29 mouse cellular contexts compared by ENCODE assay signal in the genomic region with DNA sequence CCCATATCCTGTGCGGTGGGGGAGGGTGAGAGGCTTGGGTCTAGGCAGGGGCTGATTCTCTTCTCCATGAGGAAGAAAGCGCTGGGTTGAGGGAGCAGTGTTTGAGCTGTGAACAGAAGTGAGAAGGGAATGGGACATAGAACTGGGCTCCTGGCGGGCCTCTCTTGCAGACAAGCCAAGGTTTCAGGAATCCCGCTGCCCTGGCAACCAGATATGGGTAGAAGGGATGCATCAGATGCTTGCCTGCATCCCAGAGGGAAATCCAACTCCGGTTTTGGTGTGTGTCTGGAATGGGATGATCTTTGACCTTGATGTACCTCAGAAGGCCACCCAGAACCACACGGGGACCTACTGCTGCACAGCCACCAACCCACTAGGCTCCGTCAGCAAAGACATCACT. TPM values are rescaled to one million over a fixed set of nuclear protein-coding genes. Genes with fewer than 3 reads are reported as not detected.
DNase-seq lines count a peak whose midpoint lies in the region; ATAC-seq lines count a peak whose summit lies in the region.
"Had no signal": no experiment of that assay in that cellular context is flagged by ENCODE, and none has a peak within 500 bp of the region (broad histone marks: within the 10 kb centered on the region; RNA-seq: fewer than 3 reads in every experiment).

No protein-coding gene starts in this region.

- H3K4me2 ChIP-seq in embryonic facial prominence, embryonic 15.5 days (replicated peaks): no peak overlapping the region
- H3K4me2 ChIP-seq: embryonic facial prominence, embryonic 12.5 days; forebrain, embryonic 15.5 days; heart, embryonic 15.5 days; hindbrain, embryonic 14.5 days; intestine, embryonic 15.5 days had no signal

- H3K4me3 ChIP-seq in embryonic facial prominence, embryonic 15.5 days (replicated peaks): no peak overlapping the region
- H3K4me3 ChIP-seq: embryonic facial prominence, embryonic 12.5 days; erythroblast, embryonic 14.5 days; forebrain, embryonic 15.5 days; heart, embryonic 15.5 days; intestine, embryonic 15.5 days had no signal

- H3K27me3 ChIP-seq in embryonic facial prominence, embryonic 15.5 days: no peaks in the 10 kb centered on the region
- H3K27me3 ChIP-seq: embryonic facial prominence, embryonic 12.5 days; forebrain, embryonic 15.5 days; heart, embryonic 15.5 days; intestine, embryonic 15.5 days had no signal

- H3K36me3 ChIP-seq in embryonic facial prominence, embryonic 15.5 days: no peaks in the 10 kb centered on the region
- H3K36me3 ChIP-seq: embryonic facial prominence, embryonic 12.5 days; forebrain, embryonic 15.5 days; G1E; heart, embryonic 15.5 days; intestine, embryonic 15.5 days had no signal

- peaks cover 20% of the 10 kb centered on the region for H3K4me1 ChIP-seq in embryonic facial prominence, embryonic 15.5 days
- H3K4me1 ChIP-seq: intestine, embryonic 15.5 days had no signal

- H3K9me3 ChIP-seq in embryonic facial prominence, embryonic 15.5 days (replicated peaks): no peaks in the 10 kb centered on the region
- H3K9me3 ChIP-seq: embryonic facial prominence, embryonic 12.5 days; forebrain, embryonic 15.5 days; G1E; heart, embryonic 15.5 days; intestine, embryonic 15.5 days had no signal

- peak overlapping the region; percentile 89 for H3K27ac ChIP-seq in embryonic facial prominence, embryonic 15.5 days (replicated peaks)
- H3K27ac ChIP-seq: embryonic facial prominence, embryonic 12.5 days; forebrain, embryonic 15.5 days; heart, embryonic 15.5 days; hindbrain, embryonic 14.5 days; intestine, embryonic 15.5 days had no signal

- peak; percentile 43 for DNase-seq in cerebellum, adult 11 months
- DNase-seq in gastrocnemius, postnatal 14 days: peak; percentile 4
- DNase-seq in gastrocnemius, postnatal 36 days: no peak
- DNase-seq in cerebellum, postnatal 10 days: peak; percentile 39 to 49
- DNase-seq in thymus, adult 18-20 months: no peak
- DNase-seq in right cerebral cortex, postnatal 25 days: no peak
- DNase-seq: adrenal gland, adult 8-10 months; adrenal gland, postnatal 36 days; B cell, adult 2 months; embryo, embryonic 11 days; heart, postnatal 14 days; kidney, adult 18-20 months had no signal

- intact Hi-C loops in gastrocnemius, postnatal 14 days (cut with DNase I; ENCODE audit: low total_unique reads): no loop called here
- intact Hi-C loops in gastrocnemius, postnatal 36 days (cut with DNase I): loop anchor here (10.0 kb wide), 1 partner anchor 199 kb away; the partner anchor contains the start of gene Ern1

- no peak overlapping the region for H3K9ac ChIP-seq in embryonic facial prominence, embryonic 15.5 days
- H3K9ac ChIP-seq: embryonic facial prominence, embryonic 12.5 days; forebrain, embryonic 15.5 days; heart, embryonic 15.5 days; hindbrain, embryonic 14.5 days; intestine, embryonic 15.5 days had no signal

- no peak for ATAC-seq in cerebellum, adult (ENCODE audit: insufficient number of reproducible peaks, low FRiP score, low TSS enrichment)
- ATAC-seq in embryonic facial prominence, embryonic 15.5 days (ENCODE audit: insufficient number of reproducible peaks, low FRiP score, low TSS enrichment, low read depth): no peak
- ATAC-seq: CD4-positive, CD25-positive, alpha-beta regulatory T cell, adult 4 months; forebrain, embryonic 15.5 days; intestine, embryonic 15.5 days had no signal

- WGBS in embryonic facial prominence, embryonic 15.5 days: 84% methylated on average over 7 of the region's 7 CpGs

RNA-seq across cellular contexts. Expression of gene Tcam1, which starts 9.7 kb away (rescaled TPM):
- total RNA-seq in gastrocnemius, postnatal 14 days (2021): under 1 TPM; 0.07 to 0.12 TPM
- under 1 TPM; 0.08 to 0.12 TPM for total RNA-seq in gastrocnemius, postnatal 36 days (2021)
- 0.46 and 0.71 TPM in 2 replicates for polyA plus RNA-seq in embryonic facial prominence, embryonic 15.5 days (2015; fragmentation: Nextera tagmentation; extraction: Ambion mirVana)
- total RNA-seq: G1E had no signal
- polyA plus RNA-seq: erythroblast, embryonic 14.5 days; heart, embryonic 15.5 days had no signal

RNA-seq across cellular contexts. Expression of gene Smarcd2, which starts 13.4 kb away (rescaled TPM):
- total RNA-seq in gastrocnemius, postnatal 14 days (2021): 10 to 100 TPM; 20.3 to 22.6 TPM
- total RNA-seq in gastrocnemius, postnatal 36 days (2021): 10 to 100 TPM; 12.6 to 14.4 TPM
- 120 TPM in 2 replicates for polyA plus RNA-seq in embryonic facial prominence, embryonic 15.5 days (2015; fragmentation: Nextera tagmentation; extraction: Ambion mirVana)

RNA-seq across cellular contexts. Expression of gene Gh, which starts 15.5 kb away (rescaled TPM):
- total RNA-seq in gastrocnemius, postnatal 14 days (2021): not detected
- total RNA-seq in gastrocnemius, postnatal 36 days (2021): not detected
- polyA plus RNA-seq in embryonic facial prominence, embryonic 15.5 days (2015; fragmentation: Nextera tagmentation; extraction: Ambion mirVana): not detected in 2 replicates
- total RNA-seq: adrenal gland, adult 8-10 months; adrenal gland, postnatal 36 days; common myeloid progenitor, adult 5-6 weeks; G1E; gastrocnemius, adult 8-10 months; heart, postnatal 14 days; hematopoietic stem cell, adult 5-6 weeks had no signal
- polyA plus RNA-seq: brain, embryonic 14.5 days; CD4-positive, CD25-positive, alpha-beta regulatory T cell, adult 4 months; embryonic facial prominence, embryonic 12.5 days; erythroblast, embryonic 14.5 days; forebrain, embryonic 11.5 days; forebrain, embryonic 15.5 days; G1E; gonadal fat pad, adult 2 months; heart, embryonic 15.5 days; hindbrain, embryonic 14.5 days; intestine, embryonic 15.5 days; kidney, embryonic 14.5 days had no signal

RNA-seq across cellular contexts. Expression of gene Cd79b, which starts 28.4 kb away (rescaled TPM):
- total RNA-seq in gastrocnemius, postnatal 14 days (2021): 1 to 10 TPM; 1.0 to 1.1 TPM
- total RNA-seq in gastrocnemius, postnatal 36 days (2021): under 1 TPM; 0.30 to 0.43 TPM
- 2.3 and 3.4 TPM in 2 replicates for polyA plus RNA-seq in embryonic facial prominence, embryonic 15.5 days (2015; fragmentation: Nextera tagmentation; extraction: Ambion mirVana)
- total RNA-seq: G1E had no signal

RNA-seq across cellular contexts. Expression of gene Psmc5, which starts 30.3 kb away (rescaled TPM):
- total RNA-seq in gastrocnemius, postnatal 14 days (2021): 100 to 1,000 TPM; 133 to 137 TPM
- 100 to 1,000 TPM; 122 to 134 TPM for total RNA-seq in gastrocnemius, postnatal 36 days (2021)
- polyA plus RNA-seq in embryonic facial prominence, embryonic 15.5 days (2015; fragmentation: Nextera tagmentation; extraction: Ambion mirVana): 279 and 291 TPM in 2 replicates

Comparison
In these comparisons a context has a peak if more than half of its experiments do, and no peak if none do; other contexts are left out.
1. DNase-seq: peak in cerebellum, adult 11 months (single experiment), gastrocnemius, postnatal 14 days (single experiment) and cerebellum, postnatal 10 days (2 of 2); none in gastrocnemius, postnatal 36 days (0 of 2), thymus, adult 18-20 months (0 of 2) and right cerebral cortex, postnatal 25 days (single experiment).